Mouse (Mus musculus) layer of hippocampus, adult 18-20 months (tissue): ENCODE measurements around the gene Scn3b. TPM values are rescaled to one million over a fixed set of nuclear protein-coding genes. Genes with fewer than 3 reads are reported as not detected.

Experiments used
- DNase-seq, 2 experiments: peaks; one replicate each; pipeline ENCODE4 v3.0.0; 2022; ENCODE audit warnings: low spot score in 2 of 2
- total RNA-seq, 2 experiments: library from RNA; stranded (reverse); gene quantifications; 2 replicates each; pipeline ENCODE4 v1.2.3; 2021

The Scn3b gene
- total RNA-seq, 2 experiments from 2014 or later, result 232 to 260 TPM

GRCm38 (mm10) chr9:40268040-40268747 is 823 bp upstream of the Scn3b start:
- no peak for DNase-seq

GRCm38 (mm10) chr9:40268748-40269102 is 292 bp upstream of the Scn3b start:
- DNase-seq, result no peak

GRCm38 (mm10) chr9:40269880-40270279 is 863 bp downstream of the Scn3b start:
- no peak for DNase-seq

DNA sequence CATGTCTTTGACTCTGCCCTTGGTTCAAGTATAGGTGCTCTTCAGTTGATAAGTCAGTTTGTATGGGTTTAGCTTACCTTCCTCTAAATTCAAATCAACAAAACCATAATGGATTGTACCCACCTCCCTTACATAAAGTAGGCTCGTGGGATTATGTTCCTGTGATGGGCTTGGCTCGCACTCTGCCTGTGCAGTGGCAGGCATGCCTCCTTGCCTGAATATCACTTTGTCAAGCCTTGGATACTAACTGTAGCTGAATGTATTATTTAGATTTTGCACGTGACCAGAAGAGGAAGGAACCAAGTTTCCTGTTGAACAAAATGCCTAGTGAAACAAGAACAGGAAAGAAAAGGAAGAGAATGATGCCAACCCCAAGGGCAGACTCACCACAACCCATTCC is 2.1 kb downstream of the Scn3b start:
- peak in 1 of 2 experiments; percentile 67 for DNase-seq

DNA sequence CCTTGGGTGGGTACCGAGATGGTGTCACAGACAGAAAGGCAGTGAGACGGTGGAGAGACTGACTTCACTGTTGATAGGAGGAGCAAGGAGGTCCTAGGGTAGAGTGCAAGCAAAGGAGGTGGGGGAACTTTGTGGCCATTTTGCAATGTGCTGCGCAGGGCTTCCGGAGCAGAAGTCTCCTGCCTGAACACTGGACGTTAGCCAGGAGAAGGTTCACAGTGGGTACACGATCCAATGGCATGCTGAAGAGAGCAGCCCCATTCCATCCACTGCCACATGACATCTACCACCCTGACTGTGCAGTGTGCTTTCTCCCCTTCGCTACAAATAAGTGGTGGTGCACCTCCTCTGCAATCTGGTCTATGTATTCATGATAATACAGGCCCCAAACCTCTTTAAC is 3.8 kb downstream of the Scn3b start:
- peak in 1 of 2 experiments; percentile 8 for DNase-seq

- peak in 1 of 2 experiments; percentile 88 for DNase-seq
Measured at GRCm38 (mm10) chr9:40275904-40276303, 6.9 kb downstream of the Scn3b start.

DNA sequence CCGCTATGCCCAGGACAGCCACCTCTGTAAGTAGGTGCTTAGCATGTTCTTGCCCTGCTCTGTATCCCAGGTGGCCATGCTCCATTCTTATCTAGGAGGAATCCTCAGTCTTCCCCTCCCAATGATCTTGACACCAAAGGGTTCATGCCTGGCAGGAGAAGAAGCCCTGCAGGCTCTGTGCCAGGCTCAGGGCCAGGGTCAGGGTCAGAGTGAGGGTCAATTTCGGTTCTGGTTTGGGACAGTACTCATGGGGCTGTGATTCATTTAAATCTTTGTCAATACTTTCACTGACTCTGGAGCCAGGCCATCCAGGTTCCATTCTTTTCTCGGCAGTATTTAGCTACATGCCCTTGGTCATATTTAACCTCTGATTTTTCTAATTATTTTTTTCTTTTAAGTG is 8.7 kb downstream of the Scn3b start:
- DNase-seq, result no peak

- peak in 1 of 2 experiments; percentile 0 for DNase-seq
Measured at GRCm38 (mm10) chr9:40279438-40279837, 10.4 kb downstream of the Scn3b start.

GRCm38 (mm10) chr9:40282968-40283367 is 14.0 kb downstream of the Scn3b start:
- DNase-seq, result peak; percentile 16 to 62

DNA sequence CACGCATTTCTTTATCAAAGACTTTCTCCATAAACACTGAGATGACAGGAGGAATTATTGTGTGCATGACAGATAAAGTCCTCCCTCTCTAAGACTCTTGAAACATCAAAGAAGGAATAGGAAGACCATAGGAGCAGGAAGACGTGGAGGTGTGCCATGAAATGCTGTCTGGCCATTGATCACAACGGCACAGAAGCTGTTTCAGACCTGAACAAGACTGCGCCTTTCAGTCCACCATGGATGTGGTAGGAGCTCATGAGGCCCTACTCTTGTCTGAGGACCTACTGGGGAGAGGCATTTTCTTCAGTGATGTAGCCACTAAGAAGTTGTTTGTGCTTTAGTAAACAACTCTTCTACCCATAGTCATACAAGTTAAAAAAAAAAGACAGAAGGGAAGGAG is 23.5 kb downstream of the Scn3b start:
- no peak for DNase-seq

DNA sequence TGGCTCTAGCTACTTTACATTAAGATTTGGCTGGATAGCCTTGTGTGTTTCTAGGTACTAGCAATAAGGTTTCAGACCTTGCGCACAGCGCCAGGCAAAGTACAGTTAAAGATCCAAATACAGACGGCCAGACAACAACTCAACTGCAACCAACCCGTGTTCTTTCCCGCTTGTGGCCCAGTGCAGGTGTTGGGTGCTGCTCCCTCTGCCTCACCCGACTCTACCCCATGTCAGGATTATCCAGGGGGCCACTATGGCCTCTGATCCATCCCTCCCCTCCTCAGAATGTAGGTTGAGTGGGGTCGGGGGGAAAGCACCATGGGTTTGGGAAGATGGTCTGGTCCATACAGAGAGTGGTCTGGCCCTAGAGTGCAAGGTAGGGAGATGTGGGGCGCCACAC is 24.3 kb downstream of the Scn3b start:
- DNase-seq, result no peak

DNA sequence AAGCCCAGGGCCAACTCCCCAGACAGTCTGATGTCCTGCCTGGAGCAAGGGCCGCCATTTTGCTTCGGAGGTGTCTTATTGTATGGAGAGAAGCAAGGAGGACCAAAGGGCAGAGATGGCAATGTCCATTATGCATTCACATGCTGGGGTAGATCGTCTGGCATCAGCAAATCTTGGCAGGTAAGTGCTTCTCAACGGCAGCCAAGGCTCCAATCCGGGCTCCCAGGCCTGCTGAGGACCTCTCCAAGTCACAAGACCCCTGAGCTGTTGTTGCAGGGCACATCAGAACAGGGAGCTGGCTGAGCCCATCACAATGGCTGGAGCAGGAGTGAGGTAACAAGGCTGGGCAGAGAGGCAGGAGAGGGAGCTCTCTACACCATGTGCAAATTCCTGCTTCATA is 24.7 kb downstream of the Scn3b start:
- DNase-seq, result no peak

DNA sequence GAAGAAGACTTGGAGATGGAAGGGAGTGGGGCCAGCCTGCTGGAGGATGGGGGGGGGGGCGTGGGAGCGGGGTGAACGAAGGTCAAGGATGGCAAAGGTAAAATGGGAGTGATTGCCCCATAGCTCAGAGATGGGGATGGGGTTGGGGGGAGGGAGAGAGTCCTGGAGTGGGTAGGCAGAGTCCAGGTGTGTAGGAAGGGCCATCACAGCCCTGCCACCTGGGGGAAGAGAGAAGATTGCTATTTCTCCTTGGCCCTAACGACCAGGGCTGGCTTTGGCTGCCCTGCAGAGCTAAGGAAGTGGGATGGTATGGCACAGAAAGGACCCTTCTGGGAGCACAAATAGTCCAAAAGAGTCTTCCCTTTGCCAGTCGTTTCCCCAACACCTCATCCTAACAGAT is 25.2 kb downstream of the Scn3b start:
- DNase-seq, result no peak

GRCm38 (mm10) chr9:40294866-40295265 is 25.8 kb downstream of the Scn3b start:
- DNase-seq, result no peak

- DNase-seq, result no peak
Measured at GRCm38 (mm10) chr9:40296251-40296650, 27.2 kb downstream of the Scn3b start.

DNA sequence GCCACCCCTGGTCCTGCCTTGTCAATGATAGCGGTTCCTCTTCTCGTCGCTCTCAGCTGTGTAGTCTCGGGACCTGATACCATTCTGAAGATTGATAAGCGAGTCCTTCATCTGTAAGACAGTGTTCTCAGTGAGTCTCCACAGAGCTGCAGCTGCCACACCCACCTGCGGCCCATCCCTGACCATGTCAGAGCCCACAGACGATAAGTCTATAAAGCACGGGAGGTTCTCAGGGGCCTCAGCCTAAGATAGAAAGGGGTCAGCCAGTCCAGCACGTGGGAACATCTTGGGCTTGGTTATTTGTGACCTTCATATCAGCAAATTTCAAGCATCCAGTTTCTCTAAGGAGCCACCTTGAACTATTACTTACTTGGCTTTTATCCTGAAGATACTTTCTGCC is 29.0 kb downstream of the Scn3b start:
- no peak for DNase-seq

DNA sequence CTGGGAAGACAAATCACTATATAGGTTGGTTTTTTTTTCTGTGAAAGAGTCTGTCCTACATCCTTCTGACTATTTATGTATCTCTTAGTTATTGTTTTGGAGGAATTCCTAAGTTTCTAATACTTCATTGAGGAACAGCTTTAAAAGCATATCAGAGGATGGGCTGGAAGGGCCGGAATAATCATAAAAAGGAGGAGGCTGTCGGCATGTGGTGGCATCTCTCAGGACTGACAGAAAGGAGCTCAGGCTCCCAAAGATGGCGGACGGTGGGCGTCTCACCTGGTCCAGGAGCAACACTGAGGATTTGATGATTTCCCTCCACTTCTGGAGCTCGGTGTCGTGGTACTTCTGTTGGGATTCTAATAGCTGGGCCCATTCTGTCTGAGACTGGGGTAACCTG is 30.3 kb downstream of the Scn3b start:
- no peak for DNase-seq

DNA sequence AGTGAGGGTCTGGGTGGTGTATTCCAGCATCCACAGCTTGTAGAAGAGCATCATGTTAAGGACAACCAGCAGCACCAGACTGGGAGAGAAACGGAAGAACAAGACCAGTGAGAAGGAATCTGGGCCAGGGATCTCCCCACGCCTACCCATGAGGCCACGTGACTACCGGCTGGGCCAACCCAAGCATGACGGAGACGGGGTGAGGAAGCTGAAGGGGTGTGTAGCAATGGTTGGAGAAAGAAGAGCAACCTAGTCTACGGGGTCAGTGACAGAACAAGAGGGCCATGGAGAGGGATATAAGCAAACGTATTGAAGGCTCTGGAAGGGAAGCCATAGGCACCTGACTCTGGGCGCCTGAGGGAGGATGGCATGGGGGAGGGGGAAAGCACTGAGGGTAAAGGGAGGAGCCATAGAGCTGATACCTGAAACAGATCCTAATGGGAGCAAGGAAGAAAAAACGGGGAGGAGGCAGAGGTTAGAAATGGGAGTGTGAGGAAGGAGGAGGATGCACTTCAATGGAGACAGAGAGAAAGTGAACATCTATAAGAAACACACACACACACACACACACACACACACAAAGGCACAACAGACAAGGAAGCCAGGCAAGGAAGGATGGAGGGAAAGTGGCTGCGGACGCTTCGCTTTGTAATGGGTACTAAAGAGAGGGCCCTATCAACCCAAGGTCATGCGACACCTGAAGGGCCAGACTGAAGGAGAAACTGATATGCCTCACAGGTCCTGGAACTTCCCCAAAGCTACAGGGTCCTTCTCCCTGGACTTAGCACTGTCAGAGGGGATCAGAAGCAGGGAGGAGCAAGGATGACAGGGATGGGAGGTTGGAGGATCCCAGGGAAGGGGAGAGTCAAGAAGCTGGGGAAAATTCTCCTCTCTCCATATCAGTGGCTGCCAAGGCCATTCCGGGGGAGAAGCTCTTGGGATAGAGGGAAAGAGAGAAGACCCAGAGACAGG is 31.3 kb downstream of the Scn3b start:
- no peak for DNase-seq

DNA sequence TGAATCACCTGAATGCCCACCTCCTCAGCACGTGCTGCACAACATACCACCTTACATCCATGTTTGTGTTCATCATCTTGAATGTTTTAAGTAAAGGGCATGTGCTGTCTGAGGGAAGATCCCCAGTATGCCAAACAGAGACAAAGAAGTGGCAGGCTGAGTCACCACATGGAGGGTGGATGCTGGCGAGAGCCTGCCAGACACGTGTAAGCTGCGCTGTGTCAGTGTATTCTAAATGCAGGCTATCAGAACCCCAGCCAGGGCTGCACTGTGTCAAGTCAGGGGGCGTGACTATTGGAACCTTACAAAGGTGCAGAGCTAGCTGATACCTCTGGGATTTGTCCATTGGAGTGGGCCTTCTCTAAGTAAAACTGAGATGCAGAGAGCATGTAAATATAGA is 32.5 kb downstream of the Scn3b start:
- no peak for DNase-seq

DNA sequence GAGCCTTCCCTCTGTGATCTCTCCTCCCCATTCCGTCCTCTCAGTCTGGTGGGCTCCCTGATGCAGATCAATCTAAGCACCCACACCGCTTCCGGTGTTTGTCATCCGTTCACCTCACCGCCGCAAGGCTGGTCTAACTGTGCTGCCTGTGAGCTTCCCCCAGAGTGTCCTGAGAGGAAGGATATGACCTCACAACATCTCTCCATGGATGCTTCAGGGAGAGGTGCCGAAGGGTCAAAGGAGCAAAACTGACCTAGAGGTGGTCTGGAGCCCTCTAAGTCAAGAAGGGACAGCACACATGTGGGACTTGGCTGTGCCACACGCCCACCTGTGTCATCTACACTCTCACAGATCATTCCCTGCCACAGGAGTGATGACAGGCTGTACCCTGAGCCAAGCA is 33.4 kb downstream of the Scn3b start:
- DNase-seq, result no peak

GRCm38 (mm10) chr9:40304243-40304642 is 35.2 kb downstream of the Scn3b start:
- DNase-seq, result no peak

- DNase-seq, result no peak
Measured at GRCm38 (mm10) chr9:40307311-40307710, 38.3 kb downstream of the Scn3b start.
